Mouse (Mus musculus) MEL (cell line): ENCODE data around the gene Fnbp1. TPM values are rescaled to one million over a fixed set of nuclear protein-coding genes. Genes with fewer than 3 reads are reported as not detected.

Source experiments
- DNase-seq: peaks from one replicate; pipeline ENCODE4 v3.0.0; 2011; ENCODE audit warnings: low read depth, low spot score
- H3K27ac ChIP-seq: 2 replicates; pipeline ENCODE4 v1.5.1; 2012; ENCODE audit warnings: low read depth, mild to moderate bottlenecking, control low read depth, low read length, moderate library complexity; ENCODE audit not compliant: control insufficient read depth
- H3K27me3 ChIP-seq, 2 experiments: fragments of 150-350 bp in 1 of 2; sonication (generic) in 1 of 2; 2 replicates each; pipeline ENCODE4 v1.6.1; 2012; ENCODE audit warnings: low read length in 2 of 2, mild to moderate bottlenecking in 2 of 2, improper control_type of control experiment in 1 of 2, moderate library complexity in 1 of 2; ENCODE audit not compliant: insufficient read depth in 2 of 2, control insufficient read depth in 1 of 2
- H3K36me3 ChIP-seq, 2 experiments: 2 replicates each; pipeline ENCODE4 v1.6.1; 2012 to 2014; ENCODE audit warnings: low read length in 2 of 2, improper control_type of control experiment in 1 of 2, inconsistent platforms in 1 of 2, mild to moderate bottlenecking in 1 of 2; ENCODE audit not compliant: insufficient read depth in 2 of 2, control insufficient read depth in 1 of 2
- H3K4me1 ChIP-seq, 2 experiments: fragments of 150-350 bp in 1 of 2; sonication (generic) in 1 of 2; 2 replicates each; pipeline ENCODE4 v1.6.1; 2012; ENCODE audit warnings: low read length in 2 of 2, improper control_type of control experiment in 1 of 2, mild to moderate bottlenecking in 1 of 2; ENCODE audit not compliant: insufficient read depth in 2 of 2, control insufficient read depth in 1 of 2
- H3K4me3 ChIP-seq, 2 experiments: fragments of 150-350 bp in 1 of 2; sonication (generic) in 1 of 2; 2 replicates each; pipeline ENCODE4 v1.5.1; 2012; ENCODE audit warnings: low read depth in 2 of 2, low read length in 2 of 2, mild to moderate bottlenecking in 2 of 2, moderate library complexity in 2 of 2, control low read depth in 1 of 2, improper control_type of control experiment in 1 of 2; ENCODE audit not compliant: control insufficient read depth in 1 of 2, insufficient read depth in 1 of 2
- H3K79me2 ChIP-seq: 2 replicates; pipeline ENCODE4 v1.6.1; 2012; ENCODE audit warnings: mild to moderate bottlenecking, low read length, moderate library complexity; ENCODE audit not compliant: control insufficient read depth, poor library complexity, insufficient read depth
- H3K9ac ChIP-seq: 2 replicates; pipeline ENCODE4 v1.6.1; 2012; ENCODE audit warnings: low read depth, mild to moderate bottlenecking, control low read depth, low read length, moderate library complexity; ENCODE audit not compliant: control insufficient read depth, poor library complexity, severe bottlenecking
- H3K9me3 ChIP-seq: fragments of 150-350 bp; sonication (generic); replicated peaks from 2 replicates; pipeline ENCODE4 v1.6.1; 2012; ENCODE audit warnings: mild to moderate bottlenecking, low read length, improper control_type of control experiment, moderate library complexity; ENCODE audit not compliant: insufficient read depth
- CHD1 ChIP-seq: IDR thresholded peaks from 2 replicates; pipeline ENCODE4 v1.6.1; 2012; ENCODE audit warnings: low read depth, mild to moderate bottlenecking, inconsistent platforms, low read length, improper control_type of control experiment
- CHD2 ChIP-seq: IDR thresholded peaks from 2 replicates; pipeline ENCODE4 v1.6.1; 2011; ENCODE audit warnings: low read length, improper control_type of control experiment
- CTCF ChIP-seq, 3 experiments: IDR thresholded peaks in 2 of 3; conservative IDR thresholded peaks in 1 of 3; 2 replicates each; pipeline ENCODE4 v1.5.1; 2011 to 2012; ENCODE audit warnings: low read length in 3 of 3, low read depth in 2 of 3, mild to moderate bottlenecking in 2 of 3, improper control_type of control experiment in 1 of 3, inconsistent platforms in 1 of 3, mixed read lengths in 1 of 3, moderate library complexity in 1 of 3; ENCODE audit not compliant: control insufficient read depth in 1 of 3, insufficient read depth in 1 of 3, poor library complexity in 1 of 3, severe bottlenecking in 1 of 3
- EP300 ChIP-seq, 2 experiments: IDR thresholded peaks; 2 replicates each; pipeline ENCODE4 v1.6.1; 2011; ENCODE audit warnings: improper control_type of control experiment in 2 of 2, low read length in 2 of 2, low read depth in 1 of 2, mild to moderate bottlenecking in 1 of 2
- ETS1 ChIP-seq: IDR thresholded peaks from 2 replicates; pipeline ENCODE4 v1.6.1; 2012; ENCODE audit warnings: low read depth, mild to moderate bottlenecking, inconsistent platforms, low read length, improper control_type of control experiment, moderate library complexity
- GABPA ChIP-seq: IDR thresholded peaks from 2 replicates; pipeline ENCODE4 v1.6.1; 2012; ENCODE audit warnings: low read depth, mild to moderate bottlenecking, inconsistent platforms, low read length, improper control_type of control experiment, moderate library complexity
- HCFC1 ChIP-seq: IDR thresholded peaks from 2 replicates; pipeline ENCODE4 v1.6.1; 2012; ENCODE audit warnings: low read depth, mild to moderate bottlenecking, inconsistent platforms, low read length, improper control_type of control experiment, moderate library complexity
- MAFK ChIP-seq: IDR thresholded peaks from 2 replicates; pipeline ENCODE4 v1.6.1; 2011; ENCODE audit warnings: low read depth, mild to moderate bottlenecking, low read length, improper control_type of control experiment, borderline replicate concordance
- MAX ChIP-seq: IDR thresholded peaks from 2 replicates; pipeline ENCODE4 v1.6.1; 2011; ENCODE audit warnings: low read length, improper control_type of control experiment
- MAZ ChIP-seq: IDR thresholded peaks from 2 replicates; pipeline ENCODE4 v1.6.1; 2012; ENCODE audit warnings: low read depth, mild to moderate bottlenecking, inconsistent platforms, low read length, improper control_type of control experiment
- POLR2A ChIP-seq, 2 experiments: IDR thresholded peaks; 2 replicates each; pipeline ENCODE4 v1.6.1; 2011 to 2012; ENCODE audit warnings: low read length in 2 of 2, mild to moderate bottlenecking in 2 of 2, control low read depth in 1 of 2, improper control_type of control experiment in 1 of 2, low read depth in 1 of 2, moderate library complexity in 1 of 2; ENCODE audit not compliant: control insufficient read depth in 1 of 2, insufficient read depth in 1 of 2, poor library complexity in 1 of 2
- SMC3 ChIP-seq: IDR thresholded peaks from 2 replicates; pipeline ENCODE4 v1.6.1; 2011; ENCODE audit warnings: low read depth, low read length, improper control_type of control experiment
- TBP ChIP-seq: IDR thresholded peaks from 2 replicates; pipeline ENCODE4 v1.8.0; 2011; ENCODE audit warnings: low read depth, low read length, improper control_type of control experiment
- UBTF ChIP-seq: IDR thresholded peaks from 2 replicates; pipeline ENCODE4 v1.6.1; 2012; ENCODE audit warnings: low read depth, mild to moderate bottlenecking, inconsistent platforms, low read length, improper control_type of control experiment, moderate library complexity, borderline replicate concordance; ENCODE audit not compliant: insufficient read depth
- ZC3H11A ChIP-seq: IDR thresholded peaks from 2 replicates; pipeline ENCODE4 v1.6.1; 2012; ENCODE audit warnings: low read depth, mild to moderate bottlenecking, inconsistent platforms, low read length, improper control_type of control experiment
- ZMIZ1 ChIP-seq: IDR thresholded peaks from 2 replicates; pipeline ENCODE4 v1.6.1; 2012; ENCODE audit warnings: low read depth, mild to moderate bottlenecking, inconsistent platforms, low read length, improper control_type of control experiment, moderate library complexity
- polyA plus RNA-seq, 2 experiments: library from polyadenylated mRNA; stranded (reverse) in 1 of 2; unstranded in 1 of 2; fragments of >175 nt in 1 of 2; fragments of >200 nt in 1 of 2; gene quantifications; 2 replicates each; pipeline versions ENCODE4 v1.2.1 to v1.2.4; 2012; ENCODE audit warnings: low replicate concordance in 2 of 2, low read depth in 1 of 2; ENCODE audit not compliant: insufficient read length in 2 of 2, insufficient read depth in 1 of 2, missing spikeins in 1 of 2
- total RNA-seq: library from RNA; depleted of rRNA; stranded (reverse); fragments of 300-350 nt; gene quantifications from 2 replicates; pipeline ENCODE4 v1.2.3, GENCODE M21; 2012

Fnbp1 gene
- total and polyA plus RNA-seq, 3 experiments = 3.4 to 17.5 TPM; not detected in 1

DNA sequence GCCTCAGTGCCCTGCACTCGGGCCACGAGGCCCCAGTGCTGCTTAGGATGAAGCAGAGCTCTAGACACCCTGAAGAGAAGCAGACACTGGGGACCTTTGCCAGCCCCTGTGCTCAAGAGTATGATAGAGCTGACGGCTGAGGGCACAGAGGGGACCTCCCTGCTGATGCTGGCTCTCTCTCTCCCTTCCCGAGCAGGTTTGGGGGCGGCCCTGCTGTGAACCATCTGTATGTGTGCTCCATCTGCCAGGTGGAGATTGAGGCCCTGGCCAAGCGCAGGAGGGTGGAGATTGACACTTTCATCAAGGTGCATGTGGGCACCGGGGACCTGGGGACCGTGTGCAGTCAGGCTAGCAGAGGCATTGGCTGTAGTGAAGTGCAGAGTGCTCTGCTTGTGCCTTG, 123.3 kb downstream of the Fnbp1 start:
- Histone ChIP-seq H3K27me3 (no peaks in the 10 kb centered on the region), H3K79me2 (no peaks in the 10 kb centered on the region), H3K9me3 (no peaks in the 10 kb centered on the region), H3K36me3 (no peaks in the 10 kb centered on the region)
- TF ChIP-seq POLR2A (IDR thresholded peaks at IDR 0.05; ENCODE audit: control insufficient read depth in 1 of 2, insufficient read depth in 1 of 2, low read depth in 1 of 2, low read length in 2 of 2, poor library complexity in 1 of 2) = no peak
- TF ChIP-seq CHD1 = no peak
- TF ChIP-seq HCFC1 = no peak
- no peak for TF ChIP-seq TBP
- no peak for TF ChIP-seq CHD2
- TF ChIP-seq MAFK = no peak
- no peak for TF ChIP-seq MAX
- TF ChIP-seq GABPA = no peak
- TF ChIP-seq MAZ = no peak
- TF ChIP-seq UBTF = no peak
- TF ChIP-seq, all 39 proteins: peak for 0
- DNase-seq = no peak
- Histone ChIP-seq H3K9ac (no peak overlapping the region), H3K4me1 (no peaks in the 10 kb centered on the region), H3K4me3 (no peak overlapping the region), H3K27ac (no peak overlapping the region)

DNA sequence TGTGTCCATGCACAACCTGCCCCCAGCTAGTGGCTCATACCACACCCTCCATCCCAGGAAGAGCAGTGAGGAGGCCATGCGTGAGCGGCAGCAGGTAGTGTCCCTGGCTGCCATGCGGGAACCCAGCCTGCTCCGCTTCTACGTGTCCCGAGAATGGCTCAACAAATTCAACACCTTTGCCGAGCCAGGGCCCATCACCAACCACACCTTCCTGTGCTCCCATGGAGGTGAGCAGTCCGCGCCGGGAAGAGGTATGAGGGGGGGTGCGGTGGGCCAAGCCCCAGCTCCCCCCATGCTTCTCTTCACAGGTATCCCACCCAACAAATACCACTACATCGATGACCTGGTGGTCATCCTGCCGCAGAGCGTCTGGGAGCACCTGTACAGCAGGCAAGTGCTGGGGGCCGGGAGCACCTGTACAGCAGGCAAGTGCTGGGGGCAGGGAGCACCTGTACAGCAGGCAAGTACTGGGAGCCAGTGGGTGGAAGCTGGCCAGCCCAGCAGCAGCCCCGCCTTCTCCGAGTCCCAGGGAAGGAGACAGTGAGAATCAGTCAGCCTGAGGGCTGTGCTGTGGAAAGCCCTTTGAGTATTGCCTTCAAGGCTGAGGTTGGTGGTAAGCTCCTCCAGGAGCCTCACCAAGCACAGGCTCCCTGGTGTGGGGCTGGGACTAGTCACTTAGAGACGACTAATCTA, 124.0 kb downstream of the Fnbp1 start:
- Histone ChIP-seq H3K79me2 (no peaks in the 10 kb centered on the region), H3K27me3 (no peaks in the 10 kb centered on the region), H3K27ac (no peak overlapping the region), H3K4me1 (no peaks in the 10 kb centered on the region), H3K4me3 (no peak overlapping the region), H3K9me3 (no peaks in the 10 kb centered on the region), H3K36me3 (no peaks in the 10 kb centered on the region), H3K9ac (no peak overlapping the region)
- DNase-seq = no peak
- TF ChIP-seq SMC3 (no peak), ZC3H11A (no peak)

DNA sequence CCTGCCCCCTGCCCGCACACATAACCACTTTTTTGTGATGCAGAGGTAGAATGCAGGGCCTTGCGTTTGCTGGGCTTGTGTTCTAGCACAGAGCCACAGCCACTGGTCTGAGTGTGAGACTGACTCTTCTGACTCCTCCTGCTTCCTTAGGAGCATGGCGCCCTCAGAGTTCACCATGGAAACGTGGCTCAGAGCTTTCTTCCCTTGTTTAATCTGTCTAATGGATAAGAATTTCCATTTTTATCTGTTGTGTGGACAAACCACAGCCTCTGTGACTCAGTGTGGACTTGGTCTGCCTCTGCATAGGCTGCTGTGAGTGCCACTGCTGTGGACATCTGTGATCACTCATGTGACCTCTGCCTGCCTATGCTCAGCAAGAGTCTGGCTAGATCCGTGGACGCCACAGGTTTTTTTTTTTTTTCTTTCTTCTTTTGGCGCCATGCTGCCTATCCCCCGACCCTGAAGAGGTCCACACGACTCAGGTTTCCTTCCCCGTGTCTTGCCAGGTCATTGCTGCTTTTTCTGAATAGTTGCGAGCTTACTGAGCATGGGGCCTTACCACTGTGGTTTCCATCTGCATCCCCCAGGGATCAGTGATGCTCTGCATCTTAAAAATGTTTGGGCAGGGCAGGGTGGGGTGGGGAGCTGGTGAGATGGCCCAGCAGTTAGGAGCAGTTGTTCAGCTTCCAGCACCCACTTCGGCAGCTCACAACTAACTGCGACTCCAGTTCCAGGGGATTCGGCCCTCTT, 128.3 kb downstream of the Fnbp1 start:
- Histone ChIP-seq H3K27ac (no peak overlapping the region), H3K79me2 (no peaks in the 10 kb centered on the region), H3K9ac (no peak overlapping the region), H3K4me1 (no peaks in the 10 kb centered on the region), H3K9me3 (no peaks in the 10 kb centered on the region), H3K36me3 (no peaks in the 10 kb centered on the region), H3K4me3 (no peak overlapping the region), H3K27me3 (no peaks in the 10 kb centered on the region)
- DNase-seq = no peak
- no peak for TF ChIP-seq ZMIZ1
- no peak for TF ChIP-seq CHD1
- TF ChIP-seq CTCF (IDR thresholded peaks at IDR 0.05 in 2 of 3, conservative IDR thresholded peaks at IDR 0.05 in 1 of 3; ENCODE audit: control insufficient read depth in 1 of 3, insufficient read depth in 1 of 3, low read depth in 2 of 3, low read length in 3 of 3, poor library complexity in 1 of 3, severe bottlenecking in 1 of 3) = no peak
- TF ChIP-seq ETS1 = no peak
- TF ChIP-seq EP300 (IDR thresholded peaks at IDR 0.05; ENCODE audit: low read depth in 1 of 2, low read length in 2 of 2) = no peak
- no peak for TF ChIP-seq POLR2A (IDR thresholded peaks at IDR 0.05; ENCODE audit: control insufficient read depth in 1 of 2, insufficient read depth in 1 of 2, low read depth in 1 of 2, low read length in 2 of 2, poor library complexity in 1 of 2)
- TF ChIP-seq, all 39 proteins: peak for 0
